Mouse (Mus musculus) embryonic facial prominence, embryonic 11.5 days (tissue): ENCODE results near the gene Kifc5b. TPM values are rescaled to one million over a fixed set of nuclear protein-coding genes. Genes with fewer than 3 reads are reported as not detected.
A peak's percentile ranks its signal among the peaks of the same experiment; 100 is the strongest.

Experiments used
- ATAC-seq: fragments of 200-750 bp; cut with Nextera tagmentation; replicated peaks from 2 replicates; pipeline ENCODE4 v1.8.0; 2017; ENCODE audit warnings: low read depth; ENCODE audit not compliant: insufficient number of reproducible peaks, low FRiP score, low TSS enrichment
- DNase-seq: peaks from one replicate; pipeline ENCODE4 v3.0.0-alpha.2; 2015; ENCODE audit warnings: low spot score
- H3K27ac ChIP-seq: fragments of 300-500 bp; sonication (generic); replicated peaks from 2 replicates; pipeline ENCODE4 v1.5.1; 2014; ENCODE audit warnings: mild to moderate bottlenecking, low read depth, low read length, control low read depth
- H3K27me3 ChIP-seq: fragments of 300-500 bp; sonication (generic); 2 replicates; pipeline ENCODE4 v1.6.1; 2014; ENCODE audit warnings: mild to moderate bottlenecking, low read length, moderate library complexity, mixed read lengths; ENCODE audit not compliant: control insufficient read depth, insufficient read depth
- H3K36me3 ChIP-seq: fragments of 300-500 bp; sonication (generic); replicated peaks from 2 replicates; pipeline ENCODE4 v1.6.1; 2014; ENCODE audit warnings: low read depth, mild to moderate bottlenecking, low read length, moderate library complexity, mixed read lengths; ENCODE audit not compliant: control insufficient read depth, insufficient read depth
- H3K4me1 ChIP-seq: fragments of 300-500 bp; sonication (generic); 2 replicates; pipeline ENCODE4 v1.6.1; 2014; ENCODE audit warnings: low read length, mixed read lengths; ENCODE audit not compliant: control insufficient read depth, insufficient read depth
- H3K4me2 ChIP-seq: fragments of 300-500 bp; sonication (generic); 2 replicates; pipeline ENCODE4 v1.6.1; 2014; ENCODE audit warnings: low read depth, mild to moderate bottlenecking, control low read depth, low read length, moderate library complexity
- H3K4me3 ChIP-seq: fragments of 300-500 bp; sonication (generic); 2 replicates; pipeline ENCODE4 v1.5.1; 2014; ENCODE audit warnings: low read depth, low read length, control low read depth
- H3K9ac ChIP-seq: fragments of 300-500 bp; sonication (generic); replicated peaks from 2 replicates; pipeline ENCODE4 v1.6.1; 2014; ENCODE audit warnings: mild to moderate bottlenecking, control low read depth, low read length
- H3K9me3 ChIP-seq: fragments of 300-500 bp; sonication (generic); replicated peaks from 2 replicates; pipeline ENCODE4 v1.6.1; 2016; ENCODE audit warnings: mild to moderate bottlenecking, low read length, inconsistent platforms, mixed read lengths; ENCODE audit not compliant: control insufficient read depth
- WGBS: fragments of 180-500 bp; shearing (Covaris S2); extraction: QIAGEN DNeasy Blood & Tissue Kit; methylation state at CpG from one replicate; pipeline ENCODE4 v1.1.7; 2014; 5-methylcytosine and 5-hydroxymethylcytosine counted together
- polyA plus RNA-seq: library from polyadenylated mRNA; unstranded; fragments of >200 nt; fragmentation: Nextera tagmentation; extraction: Ambion mirVana; gene quantifications from 2 replicates; pipeline ENCODE4 v1.2.1, GENCODE M21; 2014

Kifc5b gene
- polyA plus RNA-seq, 1 experiment from 2014 or later: 3.9 TPM

- WGBS: 78% methylated on average over 6 of the region's 6 CpGs
- no peak overlapping the region for H3K4me2 ChIP-seq
Observed at GRCm38 (mm10) chr17:26883585-26883984, 33.3 kb upstream of the Kifc5b start.

GRCm38 (mm10) chr17:26884995-26885926, 31.6 kb upstream of the Kifc5b start:
- Histone ChIP-seq H3K4me2 (peak overlapping the region; percentile 39), H3K9ac (peak overlapping the region; percentile 29; the same call in 1 of the 2 replicates), H3K9me3 (no peaks in the 10 kb centered on the region), H3K4me3 (peak overlapping the region; percentile 26; the same call in 1 of the 2 replicates), H3K36me3 (no peaks in the 10 kb centered on the region), H3K27ac (no peak overlapping the region), H3K27me3 (no peaks in the 10 kb centered on the region), H3K4me1 (no peaks in the 10 kb centered on the region)
- 21% methylated on average over 25 of the region's 25 CpGs for WGBS
- no peak for ATAC-seq
- peak; percentile 77 for DNase-seq

More at GRCm38 (mm10) chr17:26883585-26883984, 33.3 kb upstream of the Kifc5b start:
- Histone ChIP-seq H3K4me3 (no peak overlapping the region), H3K4me1 (no peaks in the 10 kb centered on the region), H3K9me3 (no peaks in the 10 kb centered on the region), H3K9ac (no peak overlapping the region), H3K36me3 (no peaks in the 10 kb centered on the region), H3K27ac (no peak overlapping the region), H3K27me3 (no peaks in the 10 kb centered on the region)
- ATAC-seq (no peak), DNase-seq (no peak)

- H3K4me1 ChIP-seq: no peaks in the 10 kb centered on the region
- no peak overlapping the region for H3K27ac ChIP-seq
- no peaks in the 10 kb centered on the region for H3K36me3 ChIP-seq
- peak overlapping the region; percentile 29; the same call in 1 of the 2 replicates for H3K9ac ChIP-seq
- H3K9me3 ChIP-seq: no peaks in the 10 kb centered on the region
- H3K27me3 ChIP-seq: no peaks in the 10 kb centered on the region
- peak; percentile 73 for ATAC-seq
- DNase-seq: peak; percentile 91
- peak overlapping the region; percentile 26 for H3K4me3 ChIP-seq
- WGBS: 9% methylated on average over 30 of the region's 30 CpGs
- peak overlapping the region; percentile 52 for H3K4me2 ChIP-seq
Observed at GRCm38 (mm10) chr17:26886047-26886749, 30.7 kb upstream of the Kifc5b start.

GRCm38 (mm10) chr17:26887926-26888325, 29.0 kb upstream of the Kifc5b start:
- Histone ChIP-seq H3K4me1 (no peaks in the 10 kb centered on the region), H3K9me3 (no peaks in the 10 kb centered on the region), H3K4me2 (no peak overlapping the region), H3K9ac (no peak overlapping the region), H3K27me3 (no peaks in the 10 kb centered on the region), H3K36me3 (no peaks in the 10 kb centered on the region), H3K4me3 (no peak overlapping the region), H3K27ac (no peak overlapping the region)
- WGBS: 27% methylated on average over 3 of the region's 3 CpGs
- DNase-seq (no peak), ATAC-seq (no peak)

GRCm38 (mm10) chr17:26892635-26893375, 24.1 kb upstream of the Kifc5b start:
- no peaks in the 10 kb centered on the region for H3K27me3 ChIP-seq
- no peaks in the 10 kb centered on the region for H3K9me3 ChIP-seq
- H3K36me3 ChIP-seq: no peaks in the 10 kb centered on the region
- WGBS: 52% methylated on average over 16 of the region's 16 CpGs
- DNase-seq: no peak
- no peak overlapping the region for H3K9ac ChIP-seq
- ATAC-seq: peak; percentile 82
- H3K4me2 ChIP-seq: no peak overlapping the region
- H3K4me3 ChIP-seq: no peak overlapping the region
- H3K4me1 ChIP-seq: no peaks in the 10 kb centered on the region
- no peak overlapping the region for H3K27ac ChIP-seq

GRCm38 (mm10) chr17:26893492-26893891, 23.4 kb upstream of the Kifc5b start:
- Histone ChIP-seq H3K27me3 (no peaks in the 10 kb centered on the region), H3K27ac (no peak overlapping the region), H3K4me2 (no peak overlapping the region), H3K4me1 (no peaks in the 10 kb centered on the region), H3K9ac (no peak overlapping the region), H3K36me3 (no peaks in the 10 kb centered on the region), H3K9me3 (no peaks in the 10 kb centered on the region), H3K4me3 (no peak overlapping the region)
- ATAC-seq (no peak), DNase-seq (no peak)
- WGBS: 54% methylated on average over 6 of the region's 6 CpGs

GRCm38 (mm10) chr17:26894342-26894741, 22.5 kb upstream of the Kifc5b start:
- no peak overlapping the region for H3K4me3 ChIP-seq
- H3K9me3 ChIP-seq: no peaks in the 10 kb centered on the region
- 84% methylated on average over 6 of the region's 6 CpGs for WGBS
- H3K36me3 ChIP-seq: no peaks in the 10 kb centered on the region
- ATAC-seq (no peak), DNase-seq (no peak)
- H3K4me1 ChIP-seq: no peaks in the 10 kb centered on the region
- H3K27ac ChIP-seq: no peak overlapping the region
- no peak overlapping the region for H3K9ac ChIP-seq
- no peak overlapping the region for H3K4me2 ChIP-seq
- H3K27me3 ChIP-seq: no peaks in the 10 kb centered on the region
